Mouse (Mus musculus) duodenum, adult 2 months (tissue): Measurements from ENCODE around the gene Fam167b. TPM values are rescaled to one million over a fixed set of nuclear protein-coding genes. Genes with fewer than 3 reads are reported as not detected.

Source experiments
- polyA plus RNA-seq: library from polyadenylated mRNA; depleted of rRNA; stranded (reverse); fragments of >200 nt; gene quantifications from 2 replicates; pipeline ENCODE4 v1.2.3, GENCODE M21; 2012; ENCODE audit warnings: low replicate concordance; rRNA removed

Gene Fam167b
- 0.12 and 0.74 TPM in 2 replicates for polyA plus RNA-seq

DNA sequence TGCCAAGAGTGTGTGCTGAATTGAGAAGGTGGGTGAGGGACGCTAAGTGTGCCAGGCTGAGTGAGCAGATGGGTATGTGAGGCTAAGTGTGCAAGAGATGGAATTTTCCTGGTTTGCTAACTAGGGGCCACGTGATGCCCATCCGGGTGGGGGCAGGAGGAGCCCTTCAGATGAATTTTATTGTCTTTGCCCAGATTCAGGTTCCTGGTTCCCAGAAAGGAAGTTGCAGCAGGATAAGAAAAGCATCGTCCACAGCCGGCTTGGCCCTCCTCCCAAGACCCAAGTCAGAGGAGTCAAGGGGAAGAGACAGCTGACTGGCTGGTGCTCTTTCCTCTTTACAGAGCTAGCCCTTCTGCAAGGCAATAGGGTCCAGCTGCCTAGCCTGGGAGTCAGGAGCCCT, at the start of gene Fam167b:
Fam167b (minus strand) TSS at position 84 of the 400 bp plus-strand sequence.

DNA sequence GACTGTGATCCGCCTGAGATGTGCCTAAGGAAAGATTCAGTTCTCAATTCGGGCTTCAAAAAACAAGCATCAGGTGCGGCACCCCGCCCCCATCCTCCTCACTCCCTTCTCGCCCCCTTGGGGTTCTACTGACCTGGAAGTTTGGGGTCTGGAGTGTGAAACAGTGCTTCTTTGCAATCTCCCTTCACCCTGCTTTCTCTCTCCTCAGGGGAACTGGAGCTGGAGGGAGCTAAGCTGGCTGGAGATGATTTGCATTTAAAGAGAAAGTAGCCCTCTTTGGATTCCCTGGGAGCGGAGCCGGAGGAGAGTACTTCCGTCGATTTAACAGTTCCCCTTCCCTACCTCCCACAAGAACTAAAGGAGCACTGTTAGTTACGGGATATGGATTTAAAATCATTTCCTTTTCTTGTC, 45.3 kb upstream of the Fam167b start, which contains the start of gene Ccdc28b:
Ccdc28b (minus strand) TSS at position 267 of the 411 bp plus-strand sequence.

DNA sequence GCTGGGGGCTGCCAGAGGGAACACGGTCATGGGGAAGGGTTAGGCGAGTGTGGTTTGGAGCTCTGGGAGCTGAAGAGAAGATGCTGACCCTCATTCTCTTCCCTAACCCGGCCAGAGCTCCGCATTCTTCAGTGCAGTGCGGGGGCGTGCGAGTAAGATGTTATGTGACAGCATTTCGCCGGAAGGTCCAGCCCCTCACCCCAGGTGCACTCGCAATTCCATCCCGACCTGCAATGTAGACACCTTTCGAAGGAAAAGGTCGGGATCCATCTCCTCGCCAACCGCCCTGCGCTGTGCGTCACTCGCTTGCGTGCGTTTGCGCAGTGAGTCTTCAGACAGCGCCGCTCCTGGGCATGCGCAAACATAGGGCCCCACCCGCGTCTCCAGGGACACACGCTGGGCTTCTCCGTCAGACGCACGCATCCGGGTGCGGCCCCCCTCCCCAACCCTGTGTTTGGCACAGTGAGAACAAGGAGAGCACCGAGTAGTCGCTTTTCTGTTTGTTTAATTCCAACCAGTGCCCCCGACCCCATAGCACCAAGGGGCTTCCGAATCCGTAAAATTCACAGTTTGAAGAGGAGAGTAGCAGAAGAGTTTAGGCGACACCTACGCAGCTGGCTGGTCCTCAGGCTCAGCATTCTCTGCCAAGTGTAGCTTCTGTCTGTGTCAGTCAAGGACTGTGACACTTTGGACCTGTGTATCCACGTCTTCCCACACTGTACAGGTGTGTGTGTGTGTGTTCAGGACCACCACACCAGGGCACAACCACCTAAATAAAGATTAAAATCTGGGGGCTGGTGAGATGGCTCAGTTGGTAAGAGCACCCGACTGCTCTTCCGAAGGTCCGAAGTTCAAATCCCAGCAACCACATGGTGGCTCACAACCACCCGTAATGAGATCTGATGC, 40.7 kb upstream of the Fam167b start, which contains the start of gene Iqcc:
Iqcc (minus strand) TSS at position 314 of the 906 bp plus-strand sequence.

DNA sequence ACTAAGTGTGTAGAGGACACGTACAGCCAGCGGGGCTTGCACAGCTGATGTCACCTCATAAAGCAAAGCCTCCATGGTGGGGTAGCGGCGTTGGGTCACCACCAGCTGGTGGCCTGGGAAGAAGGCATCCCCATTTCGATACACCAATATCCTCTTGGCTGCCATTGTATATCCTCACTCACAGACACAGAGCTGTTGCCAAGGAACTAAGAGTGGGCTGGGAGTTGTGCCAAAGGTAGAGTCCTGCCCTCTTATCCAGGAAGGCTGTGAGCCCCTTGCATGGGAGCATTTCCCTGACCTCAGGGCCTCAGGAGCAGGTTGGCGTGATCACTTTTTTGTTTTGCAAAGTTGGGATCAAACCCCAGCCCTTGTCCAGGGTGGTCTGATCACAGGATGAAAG, 35.7 kb upstream of the Fam167b start, which contains the start of gene Dcdc2b:
Dcdc2b (minus strand) TSS at position 165 of the 400 bp plus-strand sequence.

DNA sequence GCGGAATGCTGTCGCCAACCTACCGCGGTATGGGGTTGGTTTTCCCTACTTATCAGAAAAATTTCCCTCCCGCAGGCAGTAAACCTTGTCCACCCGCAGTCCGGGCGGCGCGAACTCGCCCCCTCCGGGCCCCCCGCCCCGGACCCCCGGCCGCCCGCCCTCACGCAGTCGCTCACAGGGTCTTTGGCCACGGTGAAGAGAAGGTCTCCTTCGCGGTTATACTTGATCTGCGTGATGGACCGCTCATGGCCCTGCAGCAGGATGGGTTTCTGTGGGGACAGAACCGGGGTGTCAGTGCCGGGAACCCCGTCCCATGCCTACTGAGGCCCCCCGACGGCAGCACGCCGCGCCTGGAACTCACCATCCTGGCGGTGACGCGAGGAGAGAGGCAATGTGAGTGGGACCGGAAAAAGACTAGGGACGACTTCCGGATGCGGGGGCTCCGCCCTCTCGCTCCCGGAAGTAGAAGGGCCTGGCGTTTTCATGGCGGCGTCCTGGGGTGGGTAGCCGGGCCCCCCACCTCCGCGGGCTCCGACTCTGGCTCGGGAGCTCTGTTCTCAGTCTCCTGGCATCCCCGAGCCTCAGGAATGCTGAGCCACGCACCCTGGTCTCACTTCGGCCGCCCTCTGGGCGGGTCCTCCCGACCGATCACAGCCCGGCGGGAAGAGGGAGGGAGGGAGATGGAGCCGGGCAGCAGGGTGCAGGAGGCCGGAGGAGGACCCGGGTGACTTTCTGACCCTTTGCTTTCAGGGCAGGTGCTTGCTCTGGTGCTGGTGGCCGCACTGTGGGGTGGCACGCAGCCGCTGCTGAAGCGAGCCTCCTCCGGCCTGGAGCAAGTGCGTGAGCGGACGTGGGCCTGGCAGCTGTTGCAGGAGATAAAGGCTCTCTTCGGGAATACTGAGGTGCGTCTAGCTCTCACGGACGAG, 22.1 kb upstream of the Fam167b start, which contains the start of the genes Eif3i and Tmem234:
Eif3i (minus strand) TSS at position 416 of the 926 bp plus-strand sequence.
Tmem234 (plus strand) TSS at position 436 of the 926 bp plus-strand sequence.

DNA sequence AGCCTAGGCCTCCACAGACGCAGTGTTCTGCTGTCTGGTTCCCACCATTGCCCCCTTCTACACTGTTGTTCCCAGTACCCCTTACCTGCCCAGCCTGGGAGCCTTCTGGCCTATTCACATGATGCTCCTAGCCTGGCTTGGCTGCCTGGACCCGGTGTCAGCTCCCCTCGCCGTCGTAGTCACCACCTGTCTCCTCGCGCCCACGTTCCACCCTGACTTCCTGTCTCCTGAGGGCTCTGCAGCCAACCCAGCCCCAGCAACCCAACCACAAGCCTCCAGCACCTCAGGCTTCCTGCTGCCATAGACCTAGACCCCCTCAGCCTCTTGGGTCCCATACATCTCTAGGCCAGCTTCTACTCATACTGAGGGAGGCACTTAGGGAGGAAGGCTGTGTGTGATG, 4.9 kb downstream of the Fam167b start, which contains the start of gene Lck:
Lck (minus strand) TSS at position 212 of the 400 bp plus-strand sequence.

DNA sequence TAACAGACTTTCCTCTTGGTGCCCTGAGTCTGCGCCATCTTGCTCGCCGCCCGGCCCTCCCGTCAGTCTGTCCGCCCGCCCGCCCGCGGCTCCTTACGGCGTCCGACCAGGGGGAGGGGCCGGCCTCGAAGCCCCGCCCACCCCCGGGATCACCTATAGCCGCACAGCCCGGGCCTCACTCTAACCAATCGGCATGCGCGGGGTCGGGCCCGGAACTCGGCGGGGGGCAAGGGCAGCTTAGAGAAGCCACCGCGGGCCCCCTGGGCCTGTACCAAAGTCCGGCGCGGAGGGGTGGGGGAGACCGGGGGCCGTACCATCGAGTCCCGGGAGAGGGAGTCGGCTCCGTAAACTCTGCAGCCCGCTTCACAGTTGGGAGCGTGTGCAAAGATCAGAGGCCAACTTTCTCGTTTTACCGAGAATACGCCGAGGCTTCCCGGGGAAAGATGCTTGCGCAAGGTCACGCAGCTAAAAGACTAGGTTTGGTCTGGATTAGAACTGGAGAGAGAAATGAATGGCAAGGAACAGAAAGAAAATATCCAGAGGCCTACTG, 35.7 kb downstream of the Fam167b start, which contains the start of gene Hdac1:
Hdac1 (minus strand) TSS at position 122 of the 550 bp plus-strand sequence.

Other genes starting within 250 kb of the Fam167b start
- 4.3 and 6.0 TPM in 2 replicates for gene Rbbp4, start 243.2 kb downstream of the Fam167b start, polyA plus RNA-seq
- gene Zbtb8os, start 242.9 kb downstream of the Fam167b start, polyA plus RNA-seq = 4.1 and 6.8 TPM in 2 replicates
- gene Zbtb8a, start 200.4 kb downstream of the Fam167b start, polyA plus RNA-seq = 2.4 and 4.3 TPM in 2 replicates
- gene Zbtb8b, start 137.7 kb downstream of the Fam167b start, polyA plus RNA-seq = not detected in 2 replicates
- 13.4 and 21.0 TPM in 2 replicates for gene Bsdc1, start 117.0 kb downstream of the Fam167b start, polyA plus RNA-seq
- gene Tssk3, start 87.5 kb downstream of the Fam167b start, polyA plus RNA-seq = not detected in 2 replicates
- 0.28 TPM in 1 of 2 replicates, not detected in the other for gene Fam229a, start 87.4 kb downstream of the Fam167b start, polyA plus RNA-seq
- 12.7 and 25.1 TPM in 2 replicates for gene Marcksl1, start 65.0 kb downstream of the Fam167b start, polyA plus RNA-seq
- gene Hdac1, start 35.8 kb downstream of the Fam167b start, polyA plus RNA-seq = 11.4 and 15.1 TPM in 2 replicates
- gene Lck, start 4.9 kb downstream of the Fam167b start, polyA plus RNA-seq = 3.1 and 9.9 TPM in 2 replicates
- 131 and 141 TPM in 2 replicates for gene Eif3i, start 22.1 kb upstream of the Fam167b start, polyA plus RNA-seq
- gene Tmem234, start 22.1 kb upstream of the Fam167b start, polyA plus RNA-seq = 82.2 and 99.8 TPM in 2 replicates
- 2.8 and 3.6 TPM in 2 replicates for gene Dcdc2b, start 35.7 kb upstream of the Fam167b start, polyA plus RNA-seq
- gene Iqcc, start 40.5 kb upstream of the Fam167b start, polyA plus RNA-seq = 23.9 and 24.6 TPM in 2 replicates
- 4.5 and 7.3 TPM in 2 replicates for gene Ccdc28b, start 45.4 kb upstream of the Fam167b start, polyA plus RNA-seq
- gene Txlna, start 62.5 kb upstream of the Fam167b start, polyA plus RNA-seq = 10.7 and 14.1 TPM in 2 replicates
- 7.2 and 11.7 TPM in 2 replicates for gene Kpna6, start 94.2 kb upstream of the Fam167b start, polyA plus RNA-seq
- gene Tmem39b, start 118.3 kb upstream of the Fam167b start, polyA plus RNA-seq = 15.2 and 19.6 TPM in 2 replicates
- 45.9 and 66.1 TPM in 2 replicates for gene Khdrbs1, start 163.8 kb upstream of the Fam167b start, polyA plus RNA-seq
- gene Ptp4a2, start 232.7 kb upstream of the Fam167b start, polyA plus RNA-seq = 10.6 and 18.3 TPM in 2 replicates